Mouse (Mus musculus): ENCODE measurements around the gene Zfp712. TPM values are rescaled to one million over a fixed set of nuclear protein-coding genes. Genes with fewer than 3 reads are reported as not detected.

The Zfp712 gene
- polyA plus RNA-seq, 1 experiment, result 0.42 TPM

GRCm38 (mm10) chr13:67077244-67077643, 16.3 kb upstream of the Zfp712 start:
- H3K4me3 ChIP-seq (replicated peaks; ENCODE audit: control insufficient read depth, low read depth, low read length), result no peak overlapping the region
- no peak overlapping the region for H3K27ac ChIP-seq (ENCODE audit: control insufficient read depth, insufficient read depth, low read depth, low read length, poor library complexity)
- 88% methylated on average over 2 of the region's 2 CpGs for WGBS
- H3K4me1 ChIP-seq (ENCODE audit: control insufficient read depth, insufficient read depth, low read length), result no peaks in the 10 kb centered on the region; the same call in 1 of the 2 replicates
- TF ChIP-seq POLR2A (IDR thresholded peaks at IDR 0.05; ENCODE audit: borderline replicate concordance, control insufficient read depth, low read depth, low read length) (no peak), CTCF (IDR thresholded peaks at IDR 0.05; ENCODE audit: control insufficient read depth, insufficient read depth, low read length) (no peak)

DNA sequence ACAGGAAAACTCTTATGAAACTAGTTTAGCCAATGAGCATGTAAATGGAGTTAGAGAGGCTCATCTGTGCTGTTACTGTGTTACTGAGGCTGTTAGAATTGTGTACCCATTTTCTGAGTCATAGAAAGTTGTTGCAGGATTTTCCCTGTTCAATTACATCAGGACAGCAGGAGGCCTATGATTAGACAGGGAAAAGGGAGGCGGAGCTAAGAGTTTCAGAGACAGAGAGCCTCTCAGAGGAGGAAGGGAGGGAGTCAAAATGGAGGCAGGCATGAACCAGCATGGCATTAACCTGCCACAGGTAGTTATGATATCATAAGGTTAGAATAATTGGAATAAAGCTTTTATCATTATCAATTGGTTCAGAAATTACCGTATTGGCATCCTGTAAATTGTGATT, 11.8 kb upstream of the Zfp712 start:
- no peaks in the 10 kb centered on the region for H3K4me1 ChIP-seq (ENCODE audit: control insufficient read depth, insufficient read depth, low read length)
- H3K27ac ChIP-seq (ENCODE audit: control insufficient read depth, insufficient read depth, low read depth, low read length, poor library complexity), result no peak overlapping the region
- no peak overlapping the region for H3K4me3 ChIP-seq (replicated peaks; ENCODE audit: control insufficient read depth, low read depth, low read length)
- WGBS, result 78% methylated on average over 2 of the region's 2 CpGs
- no peak for TF ChIP-seq POLR2A (IDR thresholded peaks at IDR 0.05; ENCODE audit: borderline replicate concordance, control insufficient read depth, low read depth, low read length)
- TF ChIP-seq CTCF (IDR thresholded peaks at IDR 0.05; ENCODE audit: control insufficient read depth, insufficient read depth, low read length), result no peak

DNA sequence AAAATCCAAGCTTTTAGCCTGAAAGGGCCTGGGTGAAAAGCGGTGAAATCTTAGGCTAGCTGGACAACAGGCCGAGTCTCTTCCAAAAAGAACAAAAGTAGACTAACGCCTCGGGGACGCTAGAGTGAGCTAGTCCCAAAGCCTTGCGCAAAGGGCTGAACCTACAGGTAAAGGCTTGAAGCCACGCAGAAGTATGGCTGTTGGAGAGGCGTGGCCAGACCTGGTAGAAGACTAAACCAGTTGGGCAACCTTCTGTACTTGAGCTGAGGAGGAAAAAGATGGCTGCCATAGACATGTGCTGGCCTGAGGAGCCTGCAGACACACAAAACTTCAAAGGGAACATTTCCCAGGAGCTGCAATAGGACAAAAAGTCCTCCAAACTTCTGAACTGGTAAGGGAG, 4.4 kb upstream of the Zfp712 start:
- TF ChIP-seq CTCF (IDR thresholded peaks at IDR 0.05; ENCODE audit: control insufficient read depth, insufficient read depth, low read length) (no peak), POLR2A (IDR thresholded peaks at IDR 0.05; ENCODE audit: borderline replicate concordance, control insufficient read depth, low read depth, low read length) (no peak)
- H3K27ac ChIP-seq (ENCODE audit: control insufficient read depth, insufficient read depth, low read depth, low read length, poor library complexity), result no peak overlapping the region
- no peak overlapping the region for H3K4me3 ChIP-seq (replicated peaks; ENCODE audit: control insufficient read depth, low read depth, low read length)
- H3K4me1 ChIP-seq (ENCODE audit: control insufficient read depth, insufficient read depth, low read length), result no peaks in the 10 kb centered on the region
- WGBS, result 88% methylated on average over 8 of the region's 8 CpGs

GRCm38 (mm10) chr13:67062427-67062826, 1.5 kb upstream of the Zfp712 start:
- WGBS, result 76% methylated on average over 7 of the region's 7 CpGs
- Histone ChIP-seq H3K27ac (ENCODE audit: control insufficient read depth, insufficient read depth, low read depth, low read length, poor library complexity) (no peak overlapping the region), H3K4me1 (ENCODE audit: control insufficient read depth, insufficient read depth, low read length) (no peaks in the 10 kb centered on the region), H3K4me3 (replicated peaks; ENCODE audit: control insufficient read depth, low read depth, low read length) (no peak overlapping the region)
- TF ChIP-seq CTCF (IDR thresholded peaks at IDR 0.05; ENCODE audit: control insufficient read depth, insufficient read depth, low read length) (no peak), POLR2A (IDR thresholded peaks at IDR 0.05; ENCODE audit: borderline replicate concordance, control insufficient read depth, low read depth, low read length) (no peak)

DNA sequence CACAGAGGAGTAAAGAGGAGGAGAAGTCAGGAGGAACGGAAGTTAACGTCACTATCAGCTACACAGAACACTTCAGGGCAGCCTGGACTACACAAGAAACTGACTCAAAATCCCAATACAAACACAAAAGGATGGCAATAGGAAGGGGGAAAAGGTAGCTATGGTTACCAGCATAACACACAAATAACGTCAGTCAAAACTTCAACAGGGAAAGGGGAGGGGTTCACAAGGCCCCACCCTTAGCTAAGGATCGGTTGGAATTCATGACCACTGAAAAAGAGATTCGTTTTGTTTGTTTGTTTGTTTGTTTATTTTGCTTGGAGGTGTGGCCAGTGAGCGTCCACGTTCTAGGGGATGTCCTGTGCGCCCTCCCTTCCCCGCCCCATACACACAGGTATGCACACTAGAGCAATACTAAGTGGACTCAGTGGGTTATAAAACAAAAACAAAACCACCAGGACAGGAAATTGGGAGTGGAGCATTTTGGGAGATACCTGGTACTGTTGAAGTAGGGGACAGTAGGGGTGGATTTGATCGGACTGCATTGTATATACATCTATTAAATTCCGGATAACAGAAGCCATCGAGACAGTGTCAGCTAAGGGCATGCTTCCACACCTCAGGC, 697 bp downstream of the Zfp712 start:
- WGBS, result 10% methylated on average over 12 of the region's 12 CpGs
- no peak for TF ChIP-seq CTCF (IDR thresholded peaks at IDR 0.05; ENCODE audit: control insufficient read depth, insufficient read depth, low read length)
- no peak for TF ChIP-seq POLR2A (IDR thresholded peaks at IDR 0.05; ENCODE audit: borderline replicate concordance, control insufficient read depth, low read depth, low read length)
- peak overlapping the region; percentile 77; the same call in 1 of the 2 replicates for H3K27ac ChIP-seq (ENCODE audit: control insufficient read depth, insufficient read depth, low read depth, low read length, poor library complexity)
- no peaks in the 10 kb centered on the region for H3K4me1 ChIP-seq (ENCODE audit: control insufficient read depth, insufficient read depth, low read length)
- H3K4me3 ChIP-seq (replicated peaks; ENCODE audit: control insufficient read depth, low read depth, low read length), result peak overlapping the region; percentile 95

Other genes with a start within 250 kb of the Zfp712 start
- not detected in 2 replicates for gene Gm10767, start 156.3 kb downstream of the Zfp712 start, polyA plus RNA-seq (2011; ENCODE audit: insufficient read depth, insufficient read length, low replicate concordance, missing spikeins)
- gene Zfp708, start 36.8 kb upstream of the Zfp712 start, polyA plus RNA-seq (2011; ENCODE audit: insufficient read depth, insufficient read length, low replicate concordance, missing spikeins), result not detected in 2 replicates
- gene Gm28557, start 47.4 kb upstream of the Zfp712 start, polyA plus RNA-seq (2011; ENCODE audit: insufficient read depth, insufficient read length, low replicate concordance, missing spikeins), result 0.81 TPM in 1 of 2 replicates, not detected in the other
- gene Rslcan18, start 55.1 kb upstream of the Zfp712 start, polyA plus RNA-seq (2011; ENCODE audit: insufficient read depth, insufficient read length, low replicate concordance, missing spikeins), result 0.47 and 0.79 TPM in 2 replicates
- 0.57 TPM in 1 of 2 replicates, not detected in the other for gene Zfp759, start 60.5 kb upstream of the Zfp712 start, polyA plus RNA-seq (2011; ENCODE audit: insufficient read depth, insufficient read length, low replicate concordance, missing spikeins)
- 3.2 TPM in 1 of 2 replicates, not detected in the other for gene Rsl1, start 112.0 kb upstream of the Zfp712 start, polyA plus RNA-seq (2011; ENCODE audit: insufficient read depth, insufficient read length, low replicate concordance, missing spikeins)
- gene Zfp455, start 133.3 kb upstream of the Zfp712 start, polyA plus RNA-seq (2011; ENCODE audit: insufficient read depth, insufficient read length, low replicate concordance, missing spikeins), result 0.75 TPM in 1 of 2 replicates, not detected in the other
- 0.70 and 0.97 TPM in 2 replicates for gene Zfp458, start 217.3 kb upstream of the Zfp712 start, polyA plus RNA-seq (2011; ENCODE audit: insufficient read depth, insufficient read length, low replicate concordance, missing spikeins)
- 3.0 TPM in 1 of 2 replicates, not detected in the other for gene Zfp457, start 245.3 kb upstream of the Zfp712 start, polyA plus RNA-seq (2011; ENCODE audit: insufficient read depth, insufficient read length, low replicate concordance, missing spikeins)

All from bone marrow, adult 2 months (tissue).